Mouse (Mus musculus): ENCODE measurements around the gene Rtcb. TPM values are rescaled to one million over a fixed set of nuclear protein-coding genes. Genes with fewer than 3 reads are reported as not detected.

Rtcb gene
- 62.5 and 65.4 TPM in 2 replicates for polyA plus RNA-seq (2012; rRNA removed)

DNA sequence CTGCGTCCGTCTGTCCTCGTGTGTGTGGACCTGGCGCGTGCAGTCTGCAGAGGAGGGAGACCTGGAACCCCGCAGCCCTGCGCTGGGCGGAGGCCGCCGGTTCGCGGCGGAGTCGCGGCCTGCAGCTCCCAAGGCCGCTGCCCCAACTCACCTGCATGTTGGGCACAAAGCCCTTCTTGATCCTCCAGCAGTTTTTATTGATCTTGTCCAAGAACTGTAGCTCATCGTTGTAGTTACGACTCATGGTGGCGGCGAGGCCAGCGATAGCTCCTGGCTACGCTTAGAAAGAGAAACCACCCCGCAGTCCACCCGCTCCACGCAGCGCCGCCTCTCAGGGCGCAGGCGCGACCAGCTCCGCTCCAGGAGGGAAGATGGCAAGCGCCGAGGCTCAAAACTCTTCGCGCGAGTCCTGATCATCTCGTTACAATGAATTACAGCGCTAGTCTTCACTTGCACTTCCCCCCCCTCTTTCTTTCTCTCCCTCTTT is at the start of gene Rtcb:
TSS of gene Rtcb (minus strand) at position 360 of the 487 bp plus-strand sequence.

GRCm38 (mm10) chr10:85927676-85928445 is 29.8 kb downstream of the Rtcb start, which contains the start of gene Ascl4:
Gene Ascl4, plus strand, starts transcription at chr10:85927681.

GRCm38 (mm10) chr10:85916498-85917309 is 40.9 kb downstream of the Rtcb start, which contains the start of gene Prdm4:
Gene Prdm4, minus strand, starts transcription at chr10:85917142.

Other genes starting within 250 kb of the Rtcb start
- 15.4 and 17.3 TPM in 2 replicates for gene Pwp1, start 128.3 kb downstream of the Rtcb start, polyA plus RNA-seq (2012; rRNA removed)
- 8.2 and 9.0 TPM in 2 replicates for gene Prdm4, start 40.7 kb downstream of the Rtcb start, polyA plus RNA-seq (2012; rRNA removed)
- not detected in 2 replicates for gene Ascl4, start 30.1 kb downstream of the Rtcb start, polyA plus RNA-seq (2012; rRNA removed)
- gene Bpifc, start 54.1 kb upstream of the Rtcb start, polyA plus RNA-seq (2012; rRNA removed) = 0.01 TPM in 1 of 2 replicates, not detected in the other
- gene Fbxo7, start 64.1 kb upstream of the Rtcb start, polyA plus RNA-seq (2012; rRNA removed) = 37.0 and 43.2 TPM in 2 replicates